Mouse (Mus musculus): ENCODE results near the gene Trmt5.

GRCm38 (mm10) chr12:73334051-73334551, 47.6 kb upstream of the Trmt5 start:
- no peak for TF ChIP-seq CTCF (IDR thresholded peaks at IDR 0.05; ENCODE audit: borderline replicate concordance, extremely low read depth, insufficient read depth, insufficient read length)
- no peak for TF ChIP-seq POLR2A (IDR thresholded peaks at IDR 0.05; ENCODE audit: borderline replicate concordance, extremely low read depth, insufficient read depth, insufficient read length, poor library complexity, severe bottlenecking)

Measured in brain, embryonic 14.5 days (tissue).